Mouse (Mus musculus) G1E (cell line): ENCODE measurements around the gene Mthfd2l.

Experiments used
- CTCF ChIP-seq: IDR thresholded peaks from 2 replicates; pipeline ENCODE4 v1.5.1; 2012; ENCODE audit warnings: low read depth, low read length, inconsistent platforms, mixed read lengths
- GATA1 ChIP-seq: IDR thresholded peaks from 2 replicates; pipeline ENCODE4 v1.6.1; 2012; ENCODE audit warnings: borderline replicate concordance, low read length, inconsistent platforms, mixed read lengths

- no peak for TF ChIP-seq GATA1
- TF ChIP-seq CTCF: no peak
Measured at GRCm38 (mm10) chr5:91036628-91037027, 105.7 kb downstream of the Mthfd2l start.
